Mouse (Mus musculus) limb, embryonic 11.5 days (tissue): Measurements from ENCODE around the gene Kremen1. TPM values are rescaled to one million over a fixed set of nuclear protein-coding genes. Genes with fewer than 3 reads are reported as not detected.

Experiments used
- ATAC-seq: fragments of 200-750 bp; cut with Nextera tagmentation; 2 replicates; pipeline ENCODE4 v1.8.0; 2017; ENCODE audit warnings: low read depth; ENCODE audit not compliant: insufficient number of reproducible peaks, low FRiP score, low TSS enrichment
- DNase-seq: peaks from one replicate; pipeline ENCODE4 v3.0.0-alpha.2; 2015; ENCODE audit warnings: low spot score
- H3K27ac ChIP-seq: fragments of 300-500 bp; sonication (generic); replicated peaks from 2 replicates; pipeline ENCODE4 v1.5.1; 2014; ENCODE audit warnings: low read depth, mild to moderate bottlenecking, low read length
- H3K27me3 ChIP-seq: fragments of 300-500 bp; sonication (generic); 2 replicates; pipeline ENCODE4 v1.6.1; 2014; ENCODE audit warnings: mild to moderate bottlenecking, low read length, mixed read lengths; ENCODE audit not compliant: control insufficient read depth, insufficient read depth
- H3K36me3 ChIP-seq: fragments of 300-500 bp; sonication (generic); 2 replicates; pipeline ENCODE4 v1.6.1; 2014; ENCODE audit warnings: mild to moderate bottlenecking, low read length, moderate library complexity, mixed read lengths; ENCODE audit not compliant: control insufficient read depth, insufficient read depth
- H3K4me1 ChIP-seq: fragments of 300-500 bp; sonication (generic); 2 replicates; pipeline ENCODE4 v1.6.1; 2014; ENCODE audit warnings: low read length, mixed read lengths; ENCODE audit not compliant: control insufficient read depth, insufficient read depth
- H3K4me2 ChIP-seq: fragments of 300-500 bp; sonication (generic); 2 replicates; pipeline ENCODE4 v1.6.1; 2014; ENCODE audit warnings: low read depth, mild to moderate bottlenecking, moderate library complexity; ENCODE audit not compliant: severe bottlenecking
- H3K4me3 ChIP-seq: fragments of 300-500 bp; sonication (generic); 2 replicates; pipeline ENCODE4 v1.5.1; 2014; ENCODE audit warnings: low read depth, low read length
- H3K9ac ChIP-seq: fragments of 300-500 bp; sonication (generic); 2 replicates; pipeline ENCODE4 v1.6.1; 2014; ENCODE audit warnings: mild to moderate bottlenecking, low read length
- H3K9me3 ChIP-seq: fragments of 300-500 bp; sonication (generic); 2 replicates; pipeline ENCODE4 v1.6.1; 2016; ENCODE audit warnings: low read length; ENCODE audit not compliant: control insufficient read depth
- WGBS: fragments of 180-500 bp; shearing (Covaris S2); extraction: QIAGEN DNeasy Blood & Tissue Kit; methylation state at CpG from one replicate; pipeline ENCODE4 v1.1.7; 2014; 5-methylcytosine and 5-hydroxymethylcytosine counted together
- polyA plus RNA-seq: library from polyadenylated mRNA; unstranded; fragments of >200 nt; fragmentation: Nextera tagmentation; extraction: Ambion mirVana; gene quantifications from 2 replicates; pipeline ENCODE4 v1.2.1, GENCODE M21; 2014

Gene Kremen1
- 10.3 and 13.6 TPM in 2 replicates for polyA plus RNA-seq

- peak; percentile 92 for DNase-seq
- H3K4me1 ChIP-seq: peaks cover under 1% of the 10 kb centered on the region
- H3K9ac ChIP-seq: peak within 1 kb of the TSS; percentile 83
- WGBS: 4% methylated on average over 52 of the region's 80 CpGs
- peak within 1 kb of the TSS; percentile 8; the same call in 1 of the 2 replicates for H3K27ac ChIP-seq
- peak; percentile 93 for ATAC-seq
- H3K4me3 ChIP-seq: peak within 1 kb of the TSS; percentile 76
- no peaks in the 10 kb centered on the region for H3K9me3 ChIP-seq
- H3K36me3 ChIP-seq: no peaks in the 10 kb centered on the region
- H3K4me2 ChIP-seq: peak within 1 kb of the TSS; percentile 83
- no peaks in the 10 kb centered on the region for H3K27me3 ChIP-seq
Measured at GRCm38 (mm10) chr11:5261508-5262392, at the start of gene Kremen1. Gene Kremen1, minus strand, starts transcription at chr11:5261558.

- Histone ChIP-seq H3K4me2 (no peak overlapping the region), H3K9me3 (no peaks in the 10 kb centered on the region), H3K4me1 (no peaks in the 10 kb centered on the region), H3K9ac (no peak overlapping the region), H3K4me3 (no peak overlapping the region), H3K27ac (no peak overlapping the region), H3K36me3 (no peaks in the 10 kb centered on the region), H3K27me3 (no peaks in the 10 kb centered on the region)
- WGBS: 91% methylated on average over 13 of the region's 13 CpGs
- no peak for ATAC-seq
- no peak for DNase-seq
Measured at GRCm38 (mm10) chr11:5307024-5307905, 45.9 kb upstream of the Kremen1 start.

GRCm38 (mm10) chr11:5306017-5306416, 44.7 kb upstream of the Kremen1 start:
- Histone ChIP-seq H3K9me3 (no peaks in the 10 kb centered on the region), H3K4me1 (no peaks in the 10 kb centered on the region), H3K9ac (no peak overlapping the region), H3K36me3 (no peaks in the 10 kb centered on the region), H3K27me3 (no peaks in the 10 kb centered on the region), H3K27ac (no peak overlapping the region), H3K4me2 (no peak overlapping the region), H3K4me3 (no peak overlapping the region)
- ATAC-seq: no peak
- DNase-seq: no peak

- Histone ChIP-seq H3K9ac (no peak overlapping the region), H3K9me3 (no peaks in the 10 kb centered on the region), H3K27me3 (no peaks in the 10 kb centered on the region), H3K36me3 (no peaks in the 10 kb centered on the region), H3K4me2 (no peak overlapping the region), H3K4me3 (no peak overlapping the region), H3K4me1 (no peaks in the 10 kb centered on the region), H3K27ac (no peak overlapping the region)
- ATAC-seq (no peak), DNase-seq (no peak)
Measured at GRCm38 (mm10) chr11:5304526-5304925, 43.2 kb upstream of the Kremen1 start.

- Histone ChIP-seq H3K9ac (no peak overlapping the region), H3K9me3 (no peaks in the 10 kb centered on the region), H3K4me1 (peaks cover 31% of the 10 kb centered on the region), H3K4me2 (no peak overlapping the region), H3K27ac (no peak overlapping the region), H3K27me3 (no peaks in the 10 kb centered on the region), H3K4me3 (no peak overlapping the region), H3K36me3 (no peaks in the 10 kb centered on the region)
- ATAC-seq (no peak), DNase-seq (no peak)
- WGBS: 7% methylated on average over 1 of the region's 1 CpGs
Measured at GRCm38 (mm10) chr11:5298007-5298372, 36.6 kb upstream of the Kremen1 start.

GRCm38 (mm10) chr11:5297148-5298006, 36.0 kb upstream of the Kremen1 start:
- Histone ChIP-seq H3K9ac (no peak overlapping the region), H3K36me3 (no peaks in the 10 kb centered on the region), H3K4me1 (peaks cover 31% of the 10 kb centered on the region), H3K4me2 (peak overlapping the region; percentile 0; the same call in 1 of the 2 replicates), H3K9me3 (no peaks in the 10 kb centered on the region), H3K27me3 (no peaks in the 10 kb centered on the region), H3K27ac (0 out of 2 replicates have a peak overlapping the region, but pooled peaks have one; percentile 36), H3K4me3 (no peak overlapping the region)
- peak; percentile 71 for DNase-seq
- WGBS: 13% methylated on average over 13 of the region's 13 CpGs
- 0 out of 2 replicates have a peak, but pooled peaks have one; percentile 60 for ATAC-seq

- Histone ChIP-seq H3K4me2 (no peak overlapping the region), H3K9ac (no peak overlapping the region), H3K9me3 (no peaks in the 10 kb centered on the region), H3K27me3 (no peaks in the 10 kb centered on the region), H3K4me3 (no peak overlapping the region), H3K36me3 (no peaks in the 10 kb centered on the region), H3K27ac (no peak overlapping the region), H3K4me1 (peaks cover 31% of the 10 kb centered on the region)
- DNase-seq (no peak), ATAC-seq (peak; percentile 54; the same call in 1 of the 2 replicates)
- 20% methylated on average over 2 of the region's 2 CpGs for WGBS
Measured at GRCm38 (mm10) chr11:5296576-5297115, 35.3 kb upstream of the Kremen1 start.
